Mouse (Mus musculus) myocyte (in vitro differentiated cells): Measurements from ENCODE around the gene Socs7. TPM values are rescaled to one million over a fixed set of nuclear protein-coding genes. Genes with fewer than 3 reads are reported as not detected.
"Not testable (repeated sequence)": the region's sequence is repeated elsewhere in the genome, so short reads cannot be mapped to it uniquely, and the experiment has no call there.

ENCODE experiments used
- H3K27me3 ChIP-seq: one replicate; pipeline ENCODE4 v1.6.1; 2011; ENCODE audit not compliant: control insufficient read depth, insufficient read depth, insufficient read length
- H3K36me3 ChIP-seq: one replicate; pipeline ENCODE4 v1.6.1; 2011; ENCODE audit not compliant: control insufficient read depth, insufficient read depth
- H3K4me2 ChIP-seq: one replicate; pipeline ENCODE4 v1.6.1; 2011; ENCODE audit warnings: low read depth, control low read depth
- H3K4me3 ChIP-seq: one replicate; pipeline ENCODE4 v1.5.1; 2011; ENCODE audit warnings: mild to moderate bottlenecking, control low read depth, moderate library complexity
- H3K79me2 ChIP-seq: one replicate; pipeline ENCODE4 v1.6.1; 2011; ENCODE audit not compliant: control insufficient read depth, insufficient read depth
- H3ac ChIP-seq: one replicate; pipeline ENCODE4 v1.6.1; 2011; ENCODE audit not compliant: control insufficient read depth, insufficient read length
- CEBPB ChIP-seq: IDR thresholded peaks from 2 replicates; pipeline ENCODE4 v1.6.1; 2011; ENCODE audit warnings: mild to moderate bottlenecking, moderate library complexity; ENCODE audit not compliant: poor library complexity, insufficient read depth, severe bottlenecking
- E2F4 ChIP-seq: IDR thresholded peaks from one replicate; pipeline ENCODE4 v1.6.1; 2011; ENCODE audit warnings: mild to moderate bottlenecking, control low read depth, moderate library complexity; ENCODE audit not compliant: insufficient read depth
- MAX ChIP-seq: IDR thresholded peaks from one replicate; pipeline ENCODE4 v1.6.1; 2011; ENCODE audit warnings: low read depth, mild to moderate bottlenecking, control low read depth
- MYOD1 ChIP-seq, 3 experiments: IDR thresholded peaks; one replicate each; pipeline ENCODE4 v1.6.1; 2011; ENCODE audit warnings: control low read depth in 2 of 3, low read depth in 2 of 3, mild to moderate bottlenecking in 2 of 3, moderate library complexity in 1 of 3; ENCODE audit not compliant: insufficient read length in 2 of 3, control insufficient read depth in 1 of 3
- MYOG ChIP-seq, 3 experiments: IDR thresholded peaks; one replicate each; pipeline ENCODE4 v1.6.1; 2011; ENCODE audit warnings: control low read depth in 2 of 3, low read depth in 2 of 3, mild to moderate bottlenecking in 2 of 3; ENCODE audit not compliant: insufficient read length in 2 of 3, control insufficient read depth in 1 of 3, insufficient read depth in 1 of 3
- POLR2A ChIP-seq: IDR thresholded peaks from one replicate; pipeline ENCODE4 v1.6.1; 2011; ENCODE audit warnings: low read depth, mild to moderate bottlenecking, control low read depth, moderate library complexity; ENCODE audit not compliant: insufficient read length
- POLR2AphosphoS2 ChIP-seq: IDR thresholded peaks from one replicate; pipeline ENCODE4 v1.6.1; 2011; ENCODE audit warnings: low read depth, control low read depth; ENCODE audit not compliant: insufficient read length
- REST ChIP-seq: IDR thresholded peaks from one replicate; pipeline ENCODE4 v1.6.1; 2011; ENCODE audit warnings: mild to moderate bottlenecking, control low read depth, moderate library complexity; ENCODE audit not compliant: insufficient read depth, insufficient read length
- SRF ChIP-seq: IDR thresholded peaks from one replicate; pipeline ENCODE4 v1.6.1; 2011; ENCODE audit warnings: low read depth; ENCODE audit not compliant: control insufficient read depth, insufficient read length
- TCF12 ChIP-seq: IDR thresholded peaks from one replicate; pipeline ENCODE4 v1.6.1; 2011; ENCODE audit warnings: mild to moderate bottlenecking, control low read depth; ENCODE audit not compliant: poor library complexity, insufficient read depth, severe bottlenecking
- TCF3 ChIP-seq: IDR thresholded peaks from one replicate; pipeline ENCODE4 v1.6.1; 2011; ENCODE audit warnings: low read depth, control low read depth; ENCODE audit not compliant: insufficient read length
- USF1 ChIP-seq: IDR thresholded peaks from one replicate; pipeline ENCODE4 v1.6.1; 2011; ENCODE audit warnings: low read depth, mild to moderate bottlenecking, control low read depth, moderate library complexity
- polyA plus RNA-seq: library from polyadenylated mRNA; unstranded; fragments of >200 nt; fragmentation: generic; extraction: Trizol; gene quantifications from one replicate; pipeline ENCODE4 v1.2.1, GENCODE M21; 2012; ENCODE audit warnings: missing spikeins

The Socs7 gene
- polyA plus RNA-seq, 1 experiment = 19.8 TPM

GRCm38 (mm10) chr11:97321197-97321596 lies 41.2 kb upstream of the Socs7 start:
- Histone ChIP-seq H3K4me3 (no peak overlapping the region), H3K27me3 (no peaks in the 10 kb centered on the region), H3K36me3 (peaks cover 21% of the 10 kb centered on the region), H3K79me2 (peaks cover 11% of the 10 kb centered on the region), H3K4me2 (no peak overlapping the region), H3ac (no peak overlapping the region)
- TF ChIP-seq CEBPB = no peak
- no peak for TF ChIP-seq TCF12
- no peak for TF ChIP-seq USF1
- TF ChIP-seq MYOG (IDR thresholded peaks at IDR 0.05; ENCODE audit: control insufficient read depth in 1 of 3, insufficient read depth in 1 of 3, insufficient read length in 2 of 3, low read depth in 2 of 3) = no peak
- TF ChIP-seq MYOD1 (IDR thresholded peaks at IDR 0.05; ENCODE audit: control insufficient read depth in 1 of 3, insufficient read length in 2 of 3, low read depth in 2 of 3) = no peak
- no peak for TF ChIP-seq SRF
- TF ChIP-seq POLR2A = no peak
- no peak for TF ChIP-seq MAX
- no peak for TF ChIP-seq TCF3
- no peak for TF ChIP-seq REST
- TF ChIP-seq E2F4 = no peak

DNA sequence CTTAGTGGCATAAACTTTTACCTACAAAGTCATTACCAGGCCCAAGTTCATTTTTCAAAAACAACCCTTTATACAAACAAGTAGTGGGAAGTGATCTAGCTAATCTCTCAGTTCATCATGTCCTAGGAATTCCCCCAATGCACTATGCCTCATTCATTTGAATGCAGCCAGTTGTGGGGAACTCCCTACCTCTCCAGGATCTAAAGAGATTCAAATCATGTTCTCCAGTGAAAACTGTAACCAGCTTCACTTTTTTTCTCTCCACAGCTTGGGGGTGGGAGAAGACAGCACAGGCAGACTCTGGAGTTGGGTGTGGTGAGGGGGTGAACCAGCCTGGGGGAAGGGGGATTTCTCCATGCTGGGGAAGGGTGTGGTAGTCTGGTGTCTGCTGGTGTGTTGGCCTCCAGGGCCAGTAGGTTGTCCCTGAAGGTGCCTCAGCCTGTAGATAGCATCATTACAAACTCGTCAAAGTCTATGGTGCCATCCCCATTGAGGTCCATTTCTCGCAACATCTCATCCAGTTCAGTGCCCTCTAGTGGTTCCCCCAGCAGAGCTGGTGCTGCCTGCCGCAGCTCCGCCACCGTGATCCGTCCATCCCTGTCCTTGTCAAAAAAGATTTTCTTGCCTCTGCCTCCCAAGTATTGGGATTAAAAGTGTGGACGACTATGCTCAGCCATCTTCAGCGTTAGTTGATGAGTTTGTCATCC lies 40.3 kb upstream of the Socs7 start:
- H3K36me3 ChIP-seq = peaks cover 28% of the 10 kb centered on the region
- H3K27me3 ChIP-seq, H3K4me2 ChIP-seq, H3ac ChIP-seq, H3K4me3 ChIP-seq, H3K79me2 ChIP-seq: not testable (repeated sequence)

DNA sequence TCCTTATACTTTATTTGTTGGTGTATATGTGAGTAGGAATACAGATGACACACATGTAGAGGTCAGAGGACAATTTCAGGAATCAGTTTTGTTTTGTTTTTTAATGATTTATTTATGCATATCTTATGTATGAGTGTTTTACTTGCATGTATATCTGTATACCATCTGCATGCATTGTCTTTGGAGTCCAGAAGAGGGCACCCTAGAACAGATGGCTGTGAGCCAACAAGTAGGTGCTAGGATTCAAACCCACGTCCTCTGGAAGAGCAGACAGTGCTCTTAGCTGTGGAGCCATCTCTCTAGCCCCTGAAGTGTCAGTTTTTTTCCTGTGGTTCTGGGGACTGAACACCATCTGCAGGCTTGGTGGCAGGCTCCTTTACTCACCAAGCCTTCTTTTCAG lies 37.1 kb upstream of the Socs7 start:
- H3K4me2 ChIP-seq = no peak overlapping the region
- no peaks in the 10 kb centered on the region for H3K79me2 ChIP-seq
- H3K36me3 ChIP-seq = peaks cover 41% of the 10 kb centered on the region
- H3ac ChIP-seq = no peak overlapping the region
- TF ChIP-seq REST (no peak), SRF (no peak), POLR2AphosphoS2 (no peak), TCF12 (no peak), CEBPB (no peak), MYOG (IDR thresholded peaks at IDR 0.05; ENCODE audit: control insufficient read depth in 1 of 3, insufficient read depth in 1 of 3, insufficient read length in 2 of 3, low read depth in 2 of 3) (no peak), USF1 (no peak), MAX (no peak), POLR2A (no peak), TCF3 (no peak), E2F4 (no peak), MYOD1 (IDR thresholded peaks at IDR 0.05; ENCODE audit: control insufficient read depth in 1 of 3, insufficient read length in 2 of 3, low read depth in 2 of 3) (no peak)
- H3K4me3 ChIP-seq = no peak overlapping the region
- H3K27me3 ChIP-seq = no peaks in the 10 kb centered on the region

DNA sequence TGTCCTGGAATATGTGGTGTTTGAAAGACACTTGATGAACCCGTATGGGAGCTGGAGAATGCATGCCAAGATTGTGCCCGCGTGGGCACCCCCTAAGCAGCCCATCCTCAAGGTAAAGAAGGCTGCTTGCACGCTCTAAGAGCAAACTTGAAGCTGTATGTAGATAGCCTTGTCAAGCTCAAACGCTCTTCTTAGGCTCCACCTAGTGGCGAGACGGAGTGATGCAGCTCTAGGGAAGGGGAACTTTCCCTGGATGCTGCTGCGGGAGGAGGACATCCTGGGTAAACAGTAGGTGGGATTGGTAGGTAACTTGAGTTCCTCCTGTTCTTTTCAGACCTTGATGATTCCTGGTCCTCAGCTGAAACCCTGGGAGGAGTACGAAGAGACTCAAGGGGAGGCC lies 34.2 kb upstream of the Socs7 start:
- Histone ChIP-seq H3K79me2 (no peaks in the 10 kb centered on the region), H3K4me2 (no peak overlapping the region), H3K4me3 (no peak overlapping the region), H3ac (no peak overlapping the region), H3K36me3 (peaks cover 44% of the 10 kb centered on the region), H3K27me3 (no peaks in the 10 kb centered on the region)
- TF ChIP-seq MYOG (IDR thresholded peaks at IDR 0.05; ENCODE audit: control insufficient read depth in 1 of 3, insufficient read depth in 1 of 3, insufficient read length in 2 of 3, low read depth in 2 of 3) = no peak
- TF ChIP-seq USF1 = no peak
- TF ChIP-seq TCF12 = no peak
- no peak for TF ChIP-seq MAX
- TF ChIP-seq MYOD1 (IDR thresholded peaks at IDR 0.05; ENCODE audit: control insufficient read depth in 1 of 3, insufficient read length in 2 of 3, low read depth in 2 of 3) = no peak
- TF ChIP-seq CEBPB = no peak
- no peak for TF ChIP-seq TCF3
- no peak for TF ChIP-seq POLR2A
- TF ChIP-seq SRF = no peak

- TF ChIP-seq MYOG (IDR thresholded peaks at IDR 0.05; ENCODE audit: control insufficient read depth in 1 of 3, insufficient read depth in 1 of 3, insufficient read length in 2 of 3, low read depth in 2 of 3) (no peak), MAX (no peak), USF1 (no peak), E2F4 (no peak), SRF (no peak), POLR2A (no peak), CEBPB (no peak)
- Histone ChIP-seq H3K36me3 (peaks cover 33% of the 10 kb centered on the region), H3ac (no peak overlapping the region), H3K4me2 (no peak overlapping the region), H3K27me3 (no peaks in the 10 kb centered on the region), H3K4me3 (no peak overlapping the region), H3K79me2 (no peaks in the 10 kb centered on the region)
These were observed 32.0 kb upstream of the Socs7 start for GRCm38 (mm10) chr11:97330315-97330714.
